Mouse (Mus musculus) stomach, embryonic 16.5 days (tissue): ENCODE results near the gene Clec2e. TPM values are rescaled to one million over a fixed set of nuclear protein-coding genes. Genes with fewer than 3 reads are reported as not detected.
A peak's percentile ranks its signal among the peaks of the same experiment; 100 is the strongest.

Experiments used
- ATAC-seq: fragments of 200-750 bp; cut with Nextera tagmentation; 2 replicates; pipeline ENCODE4 v1.8.0; 2017; ENCODE audit warnings: moderate number of reproducible peaks, moderate TSS enrichment; ENCODE audit not compliant: insufficient read depth, low FRiP score
- H3K27ac ChIP-seq: fragments of 300-500 bp; sonication (generic); 2 replicates; pipeline ENCODE4 v1.5.1; 2014; ENCODE audit warnings: low read length
- H3K27me3 ChIP-seq: fragments of 300-500 bp; sonication (generic); 2 replicates; pipeline ENCODE4 v1.6.1; 2014; ENCODE audit warnings: low read length, control low read depth, mixed read lengths; ENCODE audit not compliant: control insufficient read depth, insufficient read depth
- H3K36me3 ChIP-seq: fragments of 300-500 bp; sonication (generic); 2 replicates; pipeline ENCODE4 v1.6.1; 2014; ENCODE audit warnings: low read length; ENCODE audit not compliant: control insufficient read depth, insufficient read depth
- H3K4me1 ChIP-seq: fragments of 300-500 bp; sonication (generic); 2 replicates; pipeline ENCODE4 v1.6.1; 2014; ENCODE audit warnings: low read length, control low read depth, mixed read lengths; ENCODE audit not compliant: control insufficient read depth, insufficient read depth
- H3K4me2 ChIP-seq: fragments of 300-500 bp; sonication (generic); 2 replicates; pipeline ENCODE4 v1.6.1; 2014; ENCODE audit warnings: low read depth, low read length, mixed read lengths
- H3K4me3 ChIP-seq: fragments of 300-500 bp; sonication (generic); replicated peaks from 2 replicates; pipeline ENCODE4 v1.5.1; 2014; ENCODE audit warnings: mild to moderate bottlenecking, low read length
- H3K9ac ChIP-seq: fragments of 300-500 bp; sonication (generic); 2 replicates; pipeline ENCODE4 v1.6.1; 2014; ENCODE audit warnings: low read length
- H3K9me3 ChIP-seq: fragments of 300-500 bp; sonication (generic); replicated peaks from 2 replicates; pipeline ENCODE4 v1.6.1; 2016; ENCODE audit warnings: low read length, control low read depth; ENCODE audit not compliant: control insufficient read depth
- WGBS: fragments of 180-500 bp; shearing (Covaris S2); extraction: QIAGEN DNeasy Blood & Tissue Kit; methylation state at CpG from one replicate; pipeline ENCODE4 v1.1.7; 2014; 5-methylcytosine and 5-hydroxymethylcytosine counted together
- polyA plus RNA-seq: library from polyadenylated mRNA; unstranded; fragments of >200 nt; fragmentation: Nextera tagmentation; extraction: Ambion mirVana; gene quantifications from 2 replicates; pipeline ENCODE4 v1.2.1, GENCODE M21; 2015

Gene Clec2e
- polyA plus RNA-seq, 1 experiment from 2014 or later, result 2.4 TPM

DNA sequence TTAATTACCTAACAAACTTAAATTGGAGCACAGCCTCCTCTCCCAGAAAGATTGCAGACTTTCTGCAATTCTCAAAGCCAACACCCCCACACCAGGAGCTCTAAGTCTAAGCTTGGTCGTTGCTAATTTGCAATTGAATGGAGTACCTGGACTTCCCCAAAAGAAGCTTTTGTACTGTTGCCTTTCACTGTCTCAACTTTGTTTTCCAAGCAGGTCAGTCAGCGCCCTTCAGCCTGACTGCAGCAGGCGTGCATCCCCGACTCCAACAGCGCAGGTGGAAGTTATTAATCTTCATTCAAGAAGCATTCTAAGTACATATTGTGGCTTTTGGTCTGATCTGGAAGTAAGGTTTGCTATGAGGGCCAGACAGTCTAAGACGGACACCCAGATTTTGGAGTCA, 15.6 kb downstream of the Clec2e start:
- ATAC-seq, result no peak
- H3K9me3 ChIP-seq, result no peaks in the 10 kb centered on the region
- H3K4me2 ChIP-seq, result no peak overlapping the region
- no peak overlapping the region for H3K27ac ChIP-seq
- H3K27me3 ChIP-seq, result no peaks in the 10 kb centered on the region
- H3K4me1 ChIP-seq, result no peaks in the 10 kb centered on the region
- H3K4me3 ChIP-seq, result no peak overlapping the region
- 85% methylated on average over 6 of the region's 6 CpGs for WGBS
- H3K9ac ChIP-seq, result no peak overlapping the region
- H3K36me3 ChIP-seq, result no peaks in the 10 kb centered on the region

DNA sequence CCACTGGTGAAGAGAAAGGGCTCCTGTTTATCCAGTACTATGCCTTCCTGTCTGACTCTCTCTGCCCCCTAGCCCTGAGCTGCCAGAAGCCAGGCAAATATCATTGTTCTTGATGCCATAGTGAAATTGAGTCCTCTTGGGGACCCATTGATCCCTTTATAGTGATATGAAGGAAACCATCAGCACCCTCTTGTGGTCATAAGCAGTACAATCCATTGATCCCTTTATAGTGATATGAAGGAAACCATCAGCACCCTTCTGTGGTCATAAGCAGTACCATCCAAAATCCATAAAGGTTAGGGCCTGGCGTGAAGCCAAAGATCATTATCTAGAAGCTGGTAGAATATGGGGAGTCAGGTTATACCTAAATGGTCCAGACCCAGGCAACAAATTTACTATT, 33.7 kb downstream of the Clec2e start:
- H3K9ac ChIP-seq, result no peak overlapping the region
- WGBS, result 54% methylated on average over 1 of the region's 1 CpGs
- H3K36me3 ChIP-seq, result no peaks in the 10 kb centered on the region
- no peak overlapping the region for H3K4me2 ChIP-seq
- no peak overlapping the region for H3K4me3 ChIP-seq
- no peaks in the 10 kb centered on the region for H3K9me3 ChIP-seq
- H3K27me3 ChIP-seq, result no peaks in the 10 kb centered on the region
- H3K27ac ChIP-seq, result no peak overlapping the region
- H3K4me1 ChIP-seq, result no peaks in the 10 kb centered on the region
- ATAC-seq, result peak; percentile 62

- H3K27ac ChIP-seq, result no peak overlapping the region
- no peaks in the 10 kb centered on the region for H3K4me1 ChIP-seq
Observed at GRCm38 (mm10) chr6:129066530-129066929, 34.2 kb downstream of the Clec2e start.

GRCm38 (mm10) chr6:129065857-129066256, 34.9 kb downstream of the Clec2e start:
- H3K4me1 ChIP-seq, result no peaks in the 10 kb centered on the region
- ATAC-seq, result no peak
- H3K9me3 ChIP-seq, result no peaks in the 10 kb centered on the region
- H3K36me3 ChIP-seq, result no peaks in the 10 kb centered on the region
- no peak overlapping the region for H3K27ac ChIP-seq
- H3K4me3 ChIP-seq, result no peak overlapping the region
- no peak overlapping the region for H3K4me2 ChIP-seq
- no peak overlapping the region for H3K9ac ChIP-seq
- no peaks in the 10 kb centered on the region for H3K27me3 ChIP-seq
- WGBS, result 94% methylated on average over 3 of the region's 3 CpGs

More at GRCm38 (mm10) chr6:129066530-129066929, 34.2 kb downstream of the Clec2e start:
- Histone ChIP-seq H3K9ac (no peak overlapping the region), H3K4me3 (no peak overlapping the region), H3K36me3 (no peaks in the 10 kb centered on the region), H3K4me2 (no peak overlapping the region), H3K9me3 (no peaks in the 10 kb centered on the region), H3K27me3 (no peaks in the 10 kb centered on the region)
- ATAC-seq, result no peak

- Histone ChIP-seq H3K9ac (no peak overlapping the region), H3K4me3 (no peak overlapping the region), H3K4me1 (no peaks in the 10 kb centered on the region), H3K27me3 (no peaks in the 10 kb centered on the region), H3K27ac (no peak overlapping the region), H3K36me3 (no peaks in the 10 kb centered on the region), H3K9me3 (no peaks in the 10 kb centered on the region), H3K4me2 (no peak overlapping the region)
- 70% methylated on average over 3 of the region's 3 CpGs for WGBS
- ATAC-seq, result no peak
Observed at GRCm38 (mm10) chr6:129065407-129065806, 35.3 kb downstream of the Clec2e start.

- no peak overlapping the region for H3K27ac ChIP-seq
- H3K27me3 ChIP-seq, result no peaks in the 10 kb centered on the region
- H3K4me3 ChIP-seq, result no peak overlapping the region
- H3K9ac ChIP-seq, result no peak overlapping the region
- no peak for ATAC-seq
- H3K9me3 ChIP-seq, result no peaks in the 10 kb centered on the region
- no peak overlapping the region for H3K4me2 ChIP-seq
- H3K36me3 ChIP-seq, result no peaks in the 10 kb centered on the region
- H3K4me1 ChIP-seq, result no peaks in the 10 kb centered on the region
Observed at GRCm38 (mm10) chr6:129058013-129058412, 42.7 kb downstream of the Clec2e start.

GRCm38 (mm10) chr6:129056237-129056636, 44.5 kb downstream of the Clec2e start:
- Histone ChIP-seq H3K4me3 (no peak overlapping the region), H3K9me3 (no peaks in the 10 kb centered on the region), H3K27me3 (no peaks in the 10 kb centered on the region), H3K27ac (no peak overlapping the region), H3K4me2 (no peak overlapping the region), H3K9ac (no peak overlapping the region), H3K36me3 (no peaks in the 10 kb centered on the region), H3K4me1 (no peaks in the 10 kb centered on the region)
- 69% methylated on average over 3 of the region's 3 CpGs for WGBS
- no peak for ATAC-seq

GRCm38 (mm10) chr6:129051731-129052130, 49.0 kb downstream of the Clec2e start:
- Histone ChIP-seq H3K4me2 (no peak overlapping the region), H3K36me3 (no peaks in the 10 kb centered on the region), H3K4me1 (peaks cover 7% of the 10 kb centered on the region; the same call in 1 of the 2 replicates), H3K27me3 (no peaks in the 10 kb centered on the region), H3K27ac (no peak overlapping the region), H3K4me3 (no peak overlapping the region), H3K9ac (no peak overlapping the region), H3K9me3 (no peaks in the 10 kb centered on the region)
- ATAC-seq, result no peak
- WGBS, result 74% methylated on average over 5 of the region's 5 CpGs

- Histone ChIP-seq H3K36me3 (no peaks in the 10 kb centered on the region), H3K9me3 (no peaks in the 10 kb centered on the region), H3K4me2 (no peak overlapping the region), H3K9ac (no peak overlapping the region), H3K4me1 (peaks cover 7% of the 10 kb centered on the region; the same call in 1 of the 2 replicates), H3K27ac (no peak overlapping the region), H3K4me3 (no peak overlapping the region), H3K27me3 (no peaks in the 10 kb centered on the region)
- no peak for ATAC-seq
- WGBS, result 74% methylated on average over 3 of the region's 3 CpGs
Observed at GRCm38 (mm10) chr6:129051086-129051485, 49.6 kb downstream of the Clec2e start.
